Mouse (Mus musculus) E14TG2a.4 (cell line): ENCODE data around the gene Mpzl2.

ENCODE experiments used
- CTCF ChIP-seq: conservative IDR thresholded peaks from 2 replicates; pipeline ENCODE4 v1.5.1; 2014; ENCODE audit warnings: low read length
- POU5F1 ChIP-seq: IDR thresholded peaks from 2 replicates; pipeline ENCODE4 v1.6.1; 2014; ENCODE audit warnings: low read length, borderline replicate concordance

GRCm38 (mm10) chr9:45077859-45078258, 38.3 kb downstream of the Mpzl2 start:
- TF ChIP-seq CTCF (no peak), POU5F1 (no peak)
